Mouse (Mus musculus) heart, adult 2 months (tissue): ENCODE measurements around the gene Gramd1c. TPM values are rescaled to one million over a fixed set of nuclear protein-coding genes. Genes with fewer than 3 reads are reported as not detected.

Experiments
- DNase-seq, 2 experiments: peaks; one replicate each; pipeline ENCODE4 v3.0.0; 2021
- H3K27ac ChIP-seq: fragments of 200-600 bp; 2 replicates; pipeline ENCODE4 v1.8.1; 2022
- H3K27me3 ChIP-seq: fragments of 200-500 bp; 2 replicates; pipeline ENCODE4 v1.6.1; 2012; ENCODE audit warnings: mild to moderate bottlenecking, low read length, inconsistent platforms, mixed read lengths; ENCODE audit not compliant: control insufficient read depth, insufficient read depth
- H3K36me3 ChIP-seq: fragments of 200-500 bp; 2 replicates; pipeline ENCODE4 v1.6.1; 2012; ENCODE audit warnings: low read length, inconsistent platforms; ENCODE audit not compliant: control insufficient read depth, insufficient read depth
- H3K4me1 ChIP-seq: fragments of 200-500 bp; 2 replicates; pipeline ENCODE4 v1.6.1; 2011; ENCODE audit warnings: low read length; ENCODE audit not compliant: control insufficient read depth, insufficient read depth
- H3K4me3 ChIP-seq: fragments of 200-600 bp; 2 replicates; pipeline ENCODE4 v1.8.1; 2022
- H3K79me2 ChIP-seq: fragments of 200-500 bp; replicated peaks from 2 replicates; pipeline ENCODE4 v1.6.1; 2012; ENCODE audit warnings: mild to moderate bottlenecking, inconsistent platforms, low read length, moderate library complexity, mixed read lengths; ENCODE audit not compliant: control insufficient read depth, insufficient read depth
- H3K9ac ChIP-seq: fragments of 200-500 bp; 2 replicates; pipeline ENCODE4 v1.6.1; 2012; ENCODE audit warnings: low read depth, mild to moderate bottlenecking, control low read depth, inconsistent platforms, low read length, mixed read lengths
- CTCF ChIP-seq: fragments of 200-600 bp; IDR thresholded peaks from 2 replicates; pipeline ENCODE4 v1.8.1; 2022; ENCODE audit warnings: antibody characterized with exemption, mild to moderate bottlenecking, moderate library complexity
- EP300 ChIP-seq: fragments of 200-500 bp; IDR thresholded peaks from 2 replicates; pipeline ENCODE4 v1.6.1; 2011; ENCODE audit warnings: low read depth, low read length, control low read depth; ENCODE audit not compliant: insufficient read depth
- POLR2A ChIP-seq: fragments of 200-500 bp; IDR thresholded peaks from 2 replicates; pipeline ENCODE4 v1.6.1; 2011; ENCODE audit warnings: mild to moderate bottlenecking, low read depth, low read length, control low read depth; ENCODE audit not compliant: insufficient read depth
- WGBS: fragments of 180-500 bp; shearing (Covaris S2); methylation state at CpG from one replicate; pipeline ENCODE4 v1.1.7; 2018; 5-methylcytosine and 5-hydroxymethylcytosine counted together
- intact Hi-C: fragments of 180-260 bp; cut with DNase I; formaldehyde crosslinking; loops from one replicate; pipeline ENCODE4 v1.15.1; 2025
- polyA plus RNA-seq: library from polyadenylated mRNA; depleted of rRNA; stranded (reverse); fragments of >200 nt; gene quantifications from 2 replicates; pipeline ENCODE4 v1.2.3, GENCODE M21; 2012
- total RNA-seq, 2 experiments: library from RNA; stranded (reverse); gene quantifications; 2 replicates each; pipeline ENCODE4 v1.2.3; 2021

Gramd1c gene
- total and polyA plus RNA-seq, 3 experiments: 0.37 to 0.50 (median 0.37) TPM

- TF ChIP-seq CTCF (no peak), EP300 (no peak), POLR2A (no peak)
- no peak overlapping the region for H3K27ac ChIP-seq
- DNase-seq: no peak
- no peaks in the 10 kb centered on the region for H3K79me2 ChIP-seq
- H3K36me3 ChIP-seq: no peaks in the 10 kb centered on the region
- 83% methylated on average over 3 of the region's 3 CpGs for WGBS
- intact Hi-C loops: no loop called here
- no peaks in the 10 kb centered on the region for H3K27me3 ChIP-seq
- no peak overlapping the region for H3K4me3 ChIP-seq
- no peaks in the 10 kb centered on the region; the same call in 1 of the 2 replicates for H3K4me1 ChIP-seq
- no peak overlapping the region for H3K9ac ChIP-seq
Measured at GRCm38 (mm10) chr16:43945351-43945750, 117.8 kb downstream of the Gramd1c start.

DNA sequence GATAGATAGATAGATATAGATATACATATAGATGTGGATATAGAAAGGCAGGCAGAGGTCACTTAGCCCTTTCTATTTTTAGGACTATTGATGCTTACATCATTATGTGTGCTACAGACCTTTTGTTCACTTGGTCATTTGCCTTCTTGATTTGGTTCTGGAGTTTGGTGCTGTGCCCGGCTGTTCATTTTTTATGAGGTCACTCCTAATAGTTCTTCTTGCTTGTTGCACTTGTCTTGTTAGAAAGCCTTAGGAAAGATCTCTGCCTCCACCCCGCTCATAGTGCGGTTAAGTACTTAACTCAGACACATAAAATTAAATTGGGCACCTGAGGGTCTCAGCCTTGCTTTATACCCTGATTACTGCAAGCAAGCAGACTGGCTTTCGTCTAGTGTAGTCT lies 122.3 kb downstream of the Gramd1c start:
- H3K36me3 ChIP-seq: no peaks in the 10 kb centered on the region
- H3K4me1 ChIP-seq: no peaks in the 10 kb centered on the region; the same call in 1 of the 2 replicates
- DNase-seq: no peak
- whole genome bisulfite sequencing: 93% methylated on average over 4 of the region's 4 CpGs
- no peaks in the 10 kb centered on the region for H3K27me3 ChIP-seq
- no peak overlapping the region for H3K27ac ChIP-seq
- no peaks in the 10 kb centered on the region for H3K79me2 ChIP-seq
- TF ChIP-seq CTCF (no peak), POLR2A (no peak), EP300 (no peak)
- intact Hi-C loops: no loop called here
- H3K9ac ChIP-seq: no peak overlapping the region
- no peak overlapping the region for H3K4me3 ChIP-seq

DNA sequence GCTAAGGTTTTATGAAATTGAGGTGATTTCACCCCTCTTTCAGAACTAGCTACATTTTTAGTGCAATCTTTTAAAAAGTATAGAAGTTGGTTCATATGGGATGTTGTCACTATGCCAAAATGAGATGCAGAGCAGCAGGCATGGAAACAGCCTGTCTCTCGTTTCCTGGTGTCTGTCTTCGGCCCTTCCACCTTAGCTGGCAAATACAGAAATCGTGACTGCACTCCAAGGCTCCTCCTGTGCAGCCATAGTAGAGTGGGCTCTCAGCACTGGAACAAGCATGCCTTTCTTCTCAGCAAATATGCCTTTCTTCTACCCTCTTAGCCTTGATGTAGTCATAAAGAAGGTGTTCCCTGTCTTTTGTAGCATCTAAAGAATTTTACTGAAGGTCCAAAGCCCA lies 127.3 kb downstream of the Gramd1c start:
- no peak for TF ChIP-seq CTCF
- no peak for TF ChIP-seq POLR2A
- TF ChIP-seq EP300: no peak
- Histone ChIP-seq H3K4me1 (no peaks in the 10 kb centered on the region; the same call in 1 of the 2 replicates), H3K4me3 (no peak overlapping the region), H3K79me2 (no peaks in the 10 kb centered on the region), H3K27ac (no peak overlapping the region), H3K9ac (no peak overlapping the region), H3K27me3 (no peaks in the 10 kb centered on the region), H3K36me3 (no peaks in the 10 kb centered on the region)
- WGBS: 72% methylated on average over 3 of the region's 3 CpGs
- DNase-seq: no peak
- intact Hi-C loops: no loop called here

- intact Hi-C loops: no loop called here
- no peak for DNase-seq
- Histone ChIP-seq H3K27ac (no peak overlapping the region), H3K4me1 (no peaks in the 10 kb centered on the region; the same call in 1 of the 2 replicates), H3K79me2 (no peaks in the 10 kb centered on the region), H3K9ac (no peak overlapping the region), H3K27me3 (no peaks in the 10 kb centered on the region), H3K36me3 (no peaks in the 10 kb centered on the region), H3K4me3 (no peak overlapping the region)
- 47% methylated on average over 3 of the region's 3 CpGs for WGBS
- TF ChIP-seq POLR2A: no peak
Measured at GRCm38 (mm10) chr16:43935367-43935766, 127.8 kb downstream of the Gramd1c start.

GRCm38 (mm10) chr16:43934856-43935255 lies 128.3 kb downstream of the Gramd1c start:
- H3K4me1 ChIP-seq: no peaks in the 10 kb centered on the region; the same call in 1 of the 2 replicates
- 82% methylated on average over 8 of the region's 8 CpGs for WGBS
- no peak overlapping the region for H3K9ac ChIP-seq
- no peaks in the 10 kb centered on the region for H3K36me3 ChIP-seq
- H3K79me2 ChIP-seq: no peaks in the 10 kb centered on the region
- no peak for TF ChIP-seq CTCF
- no peak for TF ChIP-seq POLR2A
- TF ChIP-seq EP300: no peak
- no peak for DNase-seq
- intact Hi-C loops: no loop called here
- no peak overlapping the region for H3K27ac ChIP-seq
- no peaks in the 10 kb centered on the region for H3K27me3 ChIP-seq
- H3K4me3 ChIP-seq: no peak overlapping the region

DNA sequence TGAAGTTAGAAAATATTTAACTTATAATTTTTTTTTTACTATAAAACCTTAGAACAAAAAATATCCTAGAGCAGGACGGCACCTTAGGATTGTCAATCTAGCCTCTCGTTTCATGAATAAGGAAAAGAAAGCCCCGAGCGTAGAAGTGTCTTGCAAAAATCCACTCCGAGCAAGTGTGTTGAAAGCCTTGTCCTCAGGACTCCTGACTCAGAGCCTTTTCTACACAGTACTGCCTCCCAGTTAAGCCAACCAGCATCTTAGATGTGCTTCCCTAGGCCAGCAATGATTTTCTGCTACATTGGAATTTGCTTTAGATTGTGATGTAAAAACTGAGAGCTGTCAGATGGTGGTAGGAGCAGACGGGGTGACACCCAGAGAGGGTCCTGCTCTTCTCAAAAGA lies 130.1 kb downstream of the Gramd1c start:
- intact Hi-C loops: no loop called here
- DNase-seq: no peak
- WGBS: 79% methylated on average over 6 of the region's 6 CpGs
- no peak overlapping the region for H3K9ac ChIP-seq
- no peaks in the 10 kb centered on the region for H3K79me2 ChIP-seq
- no peak overlapping the region for H3K4me3 ChIP-seq
- H3K4me1 ChIP-seq: no peaks in the 10 kb centered on the region; the same call in 1 of the 2 replicates
- H3K27ac ChIP-seq: no peak overlapping the region
- H3K36me3 ChIP-seq: no peaks in the 10 kb centered on the region
- no peak for TF ChIP-seq POLR2A
- TF ChIP-seq EP300: no peak
- TF ChIP-seq CTCF: no peak
- H3K27me3 ChIP-seq: no peaks in the 10 kb centered on the region
